Mouse (Mus musculus) inflammation-experienced regulatory T-cells, adult 16 weeks (primary cell): ENCODE results near the gene Gm20854. TPM values are rescaled to one million over a fixed set of nuclear protein-coding genes. Genes with fewer than 3 reads are reported as not detected.

Source experiments
- polyA plus RNA-seq: library from polyadenylated mRNA; unstranded; fragments of 100-300 nt; shearing (Covaris generic); gene quantifications from one replicate; pipeline ENCODE4 v1.2.1, GENCODE M21; 2017

Gene Gm20854
- not detected for polyA plus RNA-seq

GRCm38 (mm10) chrY:85530808-85531207 is at the start of gene Gm20854:
Gene Gm20854 (minus strand): TSS chrY:85530908.

